Mouse (Mus musculus) T-helper 17 cell (primary cell): ENCODE data around the gene Ceacam1.
"Not testable (repeated sequence)": the region's sequence is repeated elsewhere in the genome, so short reads cannot be mapped to it uniquely, and the experiment has no call there.

Experiments used
- in situ Hi-C, 2 experiments: fragments of 300-600 bp; cut with MboI, MseI; formaldehyde crosslinking; loops; 1 replicate in 1 of 2; 2 replicates in 1 of 2; pipeline ENCODE4 v1.15.1; 2025; ENCODE audit warnings: high pct_unique_total_duplicates in 2 of 2

Gene Ceacam1

GRCm38 (mm10) chr7:25477091-25477751 is at the start of gene Ceacam1:
Gene Ceacam1 (minus strand): TSS chr7:25477603.
- in situ Hi-C loops = loop anchor here (5.0 to 10.0 kb wide), 4 partner anchors 35 to 120 kb away; no protein-coding TSS in a partner anchor

GRCm38 (mm10) chr7:25516070-25516777 is 38.8 kb upstream of the Ceacam1 start:
- in situ Hi-C loops = loop anchor here (5.0 kb wide), 2 partner anchors 54 to 679 kb away; no protein-coding TSS in a partner anchor

- in situ Hi-C loops = loop anchor here (5.0 kb wide), 2 partner anchors 53 to 678 kb away; no protein-coding TSS in a partner anchor
Measured at GRCm38 (mm10) chr7:25515667-25516066, 38.3 kb upstream of the Ceacam1 start.

GRCm38 (mm10) chr7:25509925-25510324 is 32.5 kb upstream of the Ceacam1 start:
- in situ Hi-C loops = loop anchor here (5.0 kb wide), 1 partner anchor 57 kb away; no protein-coding TSS in a partner anchor

DNA sequence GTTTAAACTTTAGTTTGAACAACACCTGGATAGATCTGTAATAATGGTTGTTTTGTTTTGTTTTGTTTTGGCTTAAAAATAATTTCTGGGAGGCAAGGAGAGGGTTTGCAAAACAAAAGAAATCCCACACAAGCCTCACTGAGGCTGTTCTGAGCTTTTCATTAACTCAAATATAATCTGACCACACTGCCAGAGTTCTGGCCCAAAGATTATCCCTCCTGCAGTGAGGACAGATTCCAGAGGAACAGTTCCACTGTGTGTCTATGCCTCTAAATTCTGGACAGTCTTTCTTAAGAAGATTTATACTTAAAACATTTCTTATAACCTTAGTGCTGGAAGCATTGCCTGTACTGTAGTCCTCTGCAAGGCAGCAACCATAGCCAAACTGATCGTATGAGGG is 17.2 kb upstream of the Ceacam1 start:
- in situ Hi-C loops = loop anchor here (5.0 kb wide), 2 partner anchors 58 to 63 kb away; no protein-coding TSS in a partner anchor

DNA sequence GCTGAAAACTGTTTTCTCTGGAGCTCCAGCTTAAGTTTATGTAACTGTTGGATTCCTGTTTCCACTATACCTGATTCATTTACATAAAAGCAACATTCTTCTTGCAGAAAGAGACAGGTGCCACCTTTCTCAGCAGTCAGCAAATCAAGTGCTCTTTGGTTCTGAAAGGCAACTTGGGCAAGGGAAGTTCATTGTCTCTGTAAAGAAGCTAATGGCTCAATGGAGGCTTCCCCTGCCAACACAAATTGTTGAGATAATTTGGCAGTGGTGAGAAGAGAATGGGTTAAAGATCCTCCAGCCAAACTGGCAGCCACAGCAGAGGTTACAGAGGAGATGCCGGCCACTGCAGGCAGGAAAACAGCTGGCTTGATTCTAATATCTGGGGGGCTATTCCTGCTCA is 13.3 kb upstream of the Ceacam1 start:
- in situ Hi-C loops = loop anchor here (5.0 kb wide), 2 partner anchors 62 to 67 kb away; no protein-coding TSS in a partner anchor

- in situ Hi-C loops = loop anchor here in 1 of 2 experiments (10.0 kb wide), 1 partner anchor 105 kb away; no protein-coding TSS in a partner anchor
Measured at GRCm38 (mm10) chr7:25489382-25489781, 12.0 kb upstream of the Ceacam1 start.

DNA sequence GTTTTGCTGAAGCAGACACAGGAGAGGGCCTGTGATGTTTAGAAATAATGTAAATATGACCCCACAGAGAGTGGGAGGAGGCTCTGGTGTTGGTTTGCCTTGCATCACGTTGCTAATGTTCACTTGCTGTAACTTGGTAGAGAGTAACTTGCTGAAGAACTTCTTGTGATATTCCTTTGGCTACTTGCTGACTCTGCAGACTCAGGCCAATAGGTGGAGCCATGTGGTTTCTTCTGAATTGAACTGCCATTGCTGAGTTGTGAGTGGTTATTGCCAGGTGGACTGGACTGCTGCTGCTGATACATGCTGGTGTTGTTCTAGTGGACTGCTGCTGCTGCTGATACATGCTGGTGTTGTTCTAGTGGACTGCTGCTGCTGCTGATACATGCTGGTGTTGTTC is 8.8 kb upstream of the Ceacam1 start:
- in situ Hi-C loops = loop anchor here in 1 of 2 experiments (10.0 kb wide), 1 partner anchor 109 kb away; no protein-coding TSS in a partner anchor

- in situ Hi-C loops = loop anchor here in 1 of 2 experiments (10.0 kb wide), 1 partner anchor 110 kb away; no protein-coding TSS in a partner anchor
Measured at GRCm38 (mm10) chr7:25485061-25485460, 7.7 kb upstream of the Ceacam1 start.

DNA sequence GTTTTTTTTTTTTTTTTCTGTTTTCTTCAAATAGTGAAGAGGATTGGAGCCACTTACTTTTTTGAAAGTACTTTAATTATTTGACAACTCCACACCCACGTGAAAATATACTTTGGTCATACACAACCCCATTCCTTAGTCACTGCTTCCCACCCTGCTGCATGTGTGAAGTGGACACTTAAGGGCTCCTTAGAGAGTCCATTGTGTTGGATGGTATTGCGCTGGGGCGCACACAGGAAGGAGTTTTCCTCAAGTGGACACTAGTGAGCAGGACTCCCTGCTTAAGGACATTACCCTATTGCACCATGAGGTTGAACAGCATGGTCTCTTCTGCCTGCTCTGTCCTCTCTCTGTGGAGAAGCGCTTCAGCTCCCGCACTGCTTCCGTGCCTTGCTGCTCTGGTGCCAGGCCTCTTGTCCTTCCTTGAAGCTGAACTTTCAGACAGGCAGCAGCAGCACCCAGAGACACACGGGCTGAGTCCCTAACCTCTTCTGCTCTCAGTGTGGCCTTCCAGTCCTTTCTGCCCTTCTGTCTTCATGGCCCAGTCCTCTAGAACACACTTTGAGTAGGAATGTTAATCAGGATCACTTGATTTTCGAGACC is 5.8 kb upstream of the Ceacam1 start:
- in situ Hi-C loops = loop anchor here in 1 of 2 experiments (5.0 to 10.0 kb wide), 2 partner anchors 54 to 112 kb away; partner anchors contain the start of gene Ceacam2

DNA sequence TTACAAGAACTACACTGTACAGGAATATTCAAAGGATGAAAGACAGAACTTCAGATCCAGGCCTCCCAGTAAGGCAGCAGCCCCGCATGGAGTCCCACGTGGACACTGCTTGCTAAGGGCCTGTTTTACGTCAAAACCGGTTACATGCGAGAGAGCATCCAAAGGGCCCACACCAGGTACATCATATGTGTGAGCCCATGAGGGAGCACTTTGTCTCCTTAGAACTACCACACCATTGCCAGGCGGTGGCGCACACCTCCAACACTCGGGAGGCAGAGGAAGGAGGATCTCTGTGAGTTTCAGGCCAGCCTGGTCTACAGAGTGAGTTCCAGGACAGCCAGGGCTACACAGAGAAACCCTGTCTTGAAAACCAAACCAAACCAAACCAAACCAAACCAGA is 3.4 kb upstream of the Ceacam1 start:
- in situ Hi-C loops = loop anchor here in 1 of 2 experiments (5.0 to 10.0 kb wide), 2 partner anchors 57 to 114 kb away; partner anchors contain the start of gene Ceacam2

DNA sequence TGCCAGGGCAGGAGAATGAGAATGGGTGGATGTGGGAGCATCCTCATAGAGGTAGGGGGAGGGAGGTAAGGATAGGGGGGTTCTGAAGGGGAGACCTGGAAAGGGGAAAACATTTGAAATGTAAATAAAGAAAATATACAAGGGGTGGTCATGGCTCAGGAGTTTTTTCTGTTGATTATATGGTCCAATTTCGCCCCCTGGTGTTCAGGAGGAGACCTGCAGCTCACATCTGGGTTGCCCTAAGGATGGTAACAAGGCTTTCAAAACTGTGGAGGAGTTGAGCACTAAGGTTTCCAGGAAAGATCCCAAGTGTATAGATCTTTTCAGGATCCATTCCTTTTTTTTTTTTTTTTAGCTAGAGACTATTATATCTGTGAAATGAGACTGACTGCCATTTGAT is 2.0 kb upstream of the Ceacam1 start:
- in situ Hi-C loops = loop anchor here (5.0 to 10.0 kb wide), 4 partner anchors 37 to 118 kb away; no protein-coding TSS in a partner anchor

- in situ Hi-C loops = loop anchor here (5.0 to 10.0 kb wide), 4 partner anchors 35 to 120 kb away; no protein-coding TSS in a partner anchor
Measured at GRCm38 (mm10) chr7:25477752-25478093, 320 bp upstream of the Ceacam1 start.

DNA sequence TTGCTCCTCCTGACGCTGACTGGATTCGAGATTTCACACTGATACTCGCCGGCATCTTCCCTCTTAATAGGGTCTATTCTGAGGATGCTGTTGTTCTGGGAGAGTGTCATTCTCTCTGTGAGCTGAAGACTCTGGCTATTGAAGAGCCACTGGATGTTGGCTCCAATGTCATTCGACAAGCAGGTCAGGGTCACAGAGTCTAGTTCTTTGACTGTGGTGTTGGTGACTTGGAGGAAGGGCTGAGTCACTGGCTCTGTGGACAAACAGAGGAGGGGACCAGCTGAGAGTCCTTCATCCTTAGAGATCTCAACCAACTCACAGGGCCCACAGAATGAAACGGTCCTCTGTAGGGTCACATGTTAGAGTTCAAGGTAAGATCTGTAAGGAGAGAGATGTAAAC is 5.6 kb downstream of the Ceacam1 start:
- in situ Hi-C loops = loop anchor here in 1 of 2 experiments (10.0 kb wide), 1 partner anchor 47 kb away; no protein-coding TSS in a partner anchor

GRCm38 (mm10) chr7:25465586-25465985 is 11.8 kb downstream of the Ceacam1 start:
- in situ Hi-C loops = not testable (repeated sequence)

DNA sequence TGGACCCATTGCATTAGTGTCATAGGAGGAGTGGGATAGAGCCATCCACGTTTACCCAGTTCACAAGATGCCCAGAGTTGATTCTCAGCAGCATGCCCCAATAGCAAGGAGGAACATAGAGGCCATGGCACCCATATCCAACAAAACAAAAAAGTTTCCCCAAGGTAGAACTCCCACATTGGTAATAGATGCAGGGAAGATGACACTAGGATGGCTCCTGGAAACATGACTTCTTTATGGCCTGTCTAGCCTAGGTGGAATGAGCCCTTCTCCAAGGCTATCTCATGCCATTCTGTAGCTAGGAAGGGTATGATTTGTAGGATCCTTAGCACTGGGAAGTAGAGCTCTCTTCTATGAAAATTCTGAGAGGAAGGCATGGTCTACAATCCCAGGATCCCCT is 12.4 kb downstream of the Ceacam1 start:
- in situ Hi-C loops = no loop called here

DNA sequence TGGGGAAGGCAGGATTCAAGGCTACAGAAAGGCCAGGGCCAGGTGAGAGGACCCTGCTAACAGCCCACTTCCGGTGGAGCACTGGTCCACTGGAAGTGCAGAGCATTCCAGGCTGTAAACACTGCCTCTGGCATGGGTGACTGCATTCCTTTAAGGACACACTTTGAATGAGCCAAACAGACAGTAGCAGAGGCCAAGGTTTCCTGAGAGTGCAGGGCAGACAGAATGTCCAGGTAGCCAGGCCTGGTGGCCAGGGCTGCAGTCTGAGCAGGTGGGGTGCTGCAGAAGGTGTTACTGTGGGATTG is 15.4 kb downstream of the Ceacam1 start:
- in situ Hi-C loops = loop anchor here (5.0 kb wide), 1 partner anchor 55 kb away; no protein-coding TSS in a partner anchor

- in situ Hi-C loops = loop anchor here (5.0 kb wide), 1 partner anchor 56 kb away; no protein-coding TSS in a partner anchor
Measured at GRCm38 (mm10) chr7:25461336-25462032, 15.9 kb downstream of the Ceacam1 start.

GRCm38 (mm10) chr7:25452103-25452502 is 25.3 kb downstream of the Ceacam1 start:
- in situ Hi-C loops = no loop called here

DNA sequence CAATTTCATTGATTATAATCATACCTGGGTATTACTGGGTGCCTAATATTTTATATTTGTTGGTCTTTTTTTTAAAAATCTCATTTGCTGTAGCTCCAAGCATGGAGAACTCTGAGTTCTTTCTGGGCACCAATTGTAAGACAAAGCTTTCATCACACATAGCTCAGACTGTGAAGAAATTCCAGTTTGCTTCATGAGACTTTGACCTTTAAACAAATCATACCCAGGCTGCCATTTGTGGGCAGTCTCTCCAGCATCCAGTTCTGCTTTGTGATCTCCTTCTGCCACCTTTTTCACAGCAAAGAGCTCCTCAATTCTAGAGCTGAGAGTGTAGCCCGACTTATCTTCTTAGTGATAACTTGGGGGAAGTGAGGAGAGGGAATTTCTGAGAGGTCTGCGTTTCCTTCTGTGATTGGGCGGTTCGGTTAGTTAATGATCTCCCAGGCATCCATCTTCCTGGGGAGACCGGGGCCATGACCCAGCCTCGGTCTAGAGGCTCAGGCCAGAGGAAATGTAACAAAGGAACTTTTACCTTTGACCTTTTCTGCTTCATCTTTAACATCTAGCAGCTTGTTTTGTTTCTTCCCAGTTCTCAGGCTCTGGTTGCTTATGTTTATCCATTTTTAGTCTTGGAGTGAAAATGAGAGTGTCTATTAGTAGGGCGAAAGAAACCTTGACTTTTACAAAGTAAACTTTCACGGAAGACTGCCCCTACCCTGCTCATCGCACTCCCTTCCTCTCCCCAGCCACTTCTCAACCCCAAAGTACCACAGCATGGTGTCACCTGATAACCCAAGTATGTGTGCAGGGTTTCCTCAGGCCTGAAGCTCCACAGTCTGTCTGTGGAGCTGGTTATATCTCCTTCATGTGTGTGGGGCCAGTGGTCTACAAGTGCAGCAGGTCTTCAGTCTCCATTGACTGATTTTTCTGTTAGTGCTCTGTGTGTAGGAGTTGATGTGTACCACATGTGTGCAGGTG is 27.2 kb downstream of the Ceacam1 start:
- in situ Hi-C loops = no loop called here
